Mouse (Mus musculus) erythroblast, embryonic 14.5 days (primary cell): ENCODE results near the gene Rptor. TPM values are rescaled to one million over a fixed set of nuclear protein-coding genes. Genes with fewer than 3 reads are reported as not detected.

Experiments
- H3K27me3 ChIP-seq: 2 replicates; pipeline ENCODE4 v1.6.1; 2012; ENCODE audit warnings: inconsistent platforms; ENCODE audit not compliant: control insufficient read depth
- H3K36me3 ChIP-seq: 2 replicates; pipeline ENCODE4 v1.6.1; 2012; ENCODE audit warnings: mild to moderate bottlenecking, inconsistent platforms; ENCODE audit not compliant: control insufficient read depth
- H3K4me1 ChIP-seq: 2 replicates; pipeline ENCODE4 v1.6.1; 2012; ENCODE audit warnings: inconsistent platforms; ENCODE audit not compliant: control insufficient read depth
- H3K4me3 ChIP-seq: replicated peaks from 2 replicates; pipeline ENCODE3; 2012; ENCODE audit warnings: moderate library complexity, mild to moderate bottlenecking, inconsistent platforms
- H3K9me3 ChIP-seq: 2 replicates; pipeline ENCODE4 v1.6.1; 2012; ENCODE audit warnings: low read length, inconsistent platforms, mixed read lengths; ENCODE audit not compliant: control insufficient read depth
- GATA1 ChIP-seq: IDR thresholded peaks from 2 replicates; pipeline ENCODE4 v1.6.1; 2012; ENCODE audit warnings: low read length, inconsistent platforms, mixed read lengths
- TAL1 ChIP-seq: IDR thresholded peaks from 3 replicates; pipeline ENCODE4 v1.6.1; 2012; ENCODE audit warnings: low read length, inconsistent platforms, mixed read lengths
- polyA plus RNA-seq: library from polyadenylated mRNA; stranded (reverse); fragments of >175 nt; gene quantifications from 2 replicates; pipeline ENCODE4 v1.2.3, GENCODE M21; 2012

Rptor gene
- polyA plus RNA-seq, 1 experiment, result 1.5 TPM

DNA sequence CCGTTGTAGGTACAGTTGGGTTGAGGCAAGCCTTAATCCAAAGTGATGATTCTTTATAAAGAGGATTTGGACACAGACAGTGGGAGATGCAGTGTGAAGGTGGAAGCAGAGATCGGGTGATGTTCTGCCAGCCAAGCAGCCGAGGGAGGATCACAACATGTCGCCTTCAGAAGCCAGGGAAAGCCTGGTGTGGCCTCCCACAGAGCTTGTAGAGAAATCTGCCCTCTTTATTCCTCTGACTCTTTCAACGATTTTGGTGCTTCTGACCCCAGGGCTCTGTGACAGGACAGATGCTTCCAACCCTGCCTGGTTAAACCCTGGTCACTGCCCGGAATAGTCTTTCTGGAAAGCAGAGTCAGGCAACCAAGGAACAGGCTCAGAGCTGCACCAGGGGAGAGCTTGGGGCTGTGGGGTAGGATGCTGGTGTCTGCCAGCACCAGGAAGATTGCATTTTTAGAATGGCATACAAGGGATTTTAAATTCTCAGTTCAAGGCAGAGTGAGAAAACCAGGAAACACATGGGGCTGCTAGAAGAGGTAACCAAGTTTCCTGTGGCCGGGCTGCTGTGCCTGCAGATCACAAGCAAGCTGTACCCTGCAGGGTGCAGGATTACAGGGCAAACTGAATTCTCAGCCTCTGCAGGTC lies 304.4 kb downstream of the Rptor start:
- no peaks in the 10 kb centered on the region for H3K9me3 ChIP-seq
- peaks cover 7% of the 10 kb centered on the region for H3K27me3 ChIP-seq
- TF ChIP-seq GATA1 (no peak), TAL1 (no peak)
- no peaks in the 10 kb centered on the region for H3K36me3 ChIP-seq
- no peak overlapping the region for H3K4me3 ChIP-seq
- peaks cover 3% of the 10 kb centered on the region for H3K4me1 ChIP-seq

DNA sequence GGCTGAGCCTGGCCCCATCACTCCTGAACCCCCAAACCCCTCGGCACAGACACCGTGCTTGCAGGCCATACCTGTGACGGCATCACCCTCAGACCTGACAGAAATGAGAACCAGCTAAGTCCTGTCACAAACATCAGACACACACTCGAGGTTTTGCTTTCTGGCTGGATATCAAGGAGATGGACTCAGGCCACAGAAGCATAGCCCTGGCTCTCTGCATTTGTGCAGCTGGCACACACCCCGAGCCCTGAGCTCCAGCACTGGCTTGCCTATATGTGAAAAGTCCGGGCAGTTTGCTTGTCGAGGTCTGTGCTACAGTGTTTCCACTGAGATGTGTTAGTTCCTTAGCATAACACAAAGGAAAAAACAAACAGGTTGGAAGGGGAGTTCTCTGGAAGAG lies 305.0 kb downstream of the Rptor start:
- Histone ChIP-seq H3K27me3 (peaks cover 7% of the 10 kb centered on the region), H3K4me1 (peaks cover 3% of the 10 kb centered on the region), H3K9me3 (no peaks in the 10 kb centered on the region), H3K4me3 (no peak overlapping the region), H3K36me3 (no peaks in the 10 kb centered on the region)
- TF ChIP-seq TAL1, result no peak
- no peak for TF ChIP-seq GATA1

- Histone ChIP-seq H3K27me3 (peaks cover 7% of the 10 kb centered on the region), H3K36me3 (no peaks in the 10 kb centered on the region), H3K4me1 (peaks cover 20% of the 10 kb centered on the region), H3K4me3 (no peak overlapping the region), H3K9me3 (no peaks in the 10 kb centered on the region)
- TF ChIP-seq GATA1 (no peak), TAL1 (no peak)
These were observed 306.7 kb downstream of the Rptor start for GRCm38 (mm10) chr11:119909436-119909835.

DNA sequence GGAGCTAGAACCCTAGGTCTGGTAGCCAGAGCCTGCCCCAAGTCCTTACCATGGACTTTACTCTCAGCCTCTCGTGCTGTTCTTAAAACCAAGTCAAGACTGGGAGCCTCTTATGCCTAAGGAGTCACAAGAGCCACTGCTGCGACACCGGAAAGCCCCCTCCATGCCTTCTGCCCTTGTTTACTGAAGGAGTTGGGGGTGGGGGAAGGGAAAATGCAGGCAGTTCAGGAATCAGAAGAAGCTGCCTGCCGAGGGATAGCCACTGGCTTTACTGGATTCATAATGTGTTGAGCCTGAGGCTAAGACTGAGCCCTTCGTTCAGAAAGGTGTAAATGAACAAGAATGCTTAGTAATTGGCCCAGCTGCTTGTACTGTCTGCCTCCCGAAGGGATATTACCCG lies 310.1 kb downstream of the Rptor start:
- Histone ChIP-seq H3K4me3 (peak overlapping the region; percentile 91), H3K27me3 (peaks cover 7% of the 10 kb centered on the region), H3K9me3 (no peaks in the 10 kb centered on the region), H3K36me3 (peaks cover 25% of the 10 kb centered on the region), H3K4me1 (peaks cover 38% of the 10 kb centered on the region)
- TF ChIP-seq GATA1, result no peak
- TF ChIP-seq TAL1, result no peak

GRCm38 (mm10) chr11:119913291-119913934 lies 310.7 kb downstream of the Rptor start, which contains the start of gene Chmp6:
Chmp6 (plus strand) TSS chr11:119913441.
- TF ChIP-seq GATA1 (no peak), TAL1 (no peak)
- Histone ChIP-seq H3K9me3 (no peaks in the 10 kb centered on the region), H3K27me3 (peaks cover 4% of the 10 kb centered on the region), H3K4me1 (peaks cover 38% of the 10 kb centered on the region), H3K36me3 (peaks cover 30% of the 10 kb centered on the region), H3K4me3 (peak within 1 kb of the TSS; percentile 91)

DNA sequence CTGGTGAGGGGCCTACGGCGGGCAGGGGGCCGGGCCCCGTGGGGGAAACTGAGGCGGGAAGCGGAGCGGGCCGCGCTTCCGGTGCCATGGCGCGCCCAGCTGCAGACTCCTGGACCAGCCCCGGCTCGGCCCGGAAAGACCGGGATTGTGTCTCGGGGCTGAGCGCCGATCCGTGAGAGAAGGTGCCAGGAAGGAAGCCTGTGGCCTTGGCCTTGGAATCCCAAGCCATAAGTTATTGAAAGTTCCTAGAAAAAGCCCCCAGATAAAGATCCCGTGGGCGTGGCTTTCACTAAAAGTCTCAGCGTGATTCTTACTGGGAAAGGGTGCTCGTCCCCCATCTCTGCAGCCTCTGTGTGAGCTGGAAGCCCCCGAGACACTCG lies 311.2 kb downstream of the Rptor start:
- H3K4me1 ChIP-seq, result peaks cover 38% of the 10 kb centered on the region
- peaks cover 1% of the 10 kb centered on the region; the same call in 1 of the 2 replicates for H3K27me3 ChIP-seq
- H3K36me3 ChIP-seq, result peaks cover 36% of the 10 kb centered on the region
- no peaks in the 10 kb centered on the region for H3K9me3 ChIP-seq
- TF ChIP-seq GATA1 (peak; percentile 24; the same call in 1 of the 2 replicates), TAL1 (no peak)
- peak overlapping the region; percentile 91 for H3K4me3 ChIP-seq

DNA sequence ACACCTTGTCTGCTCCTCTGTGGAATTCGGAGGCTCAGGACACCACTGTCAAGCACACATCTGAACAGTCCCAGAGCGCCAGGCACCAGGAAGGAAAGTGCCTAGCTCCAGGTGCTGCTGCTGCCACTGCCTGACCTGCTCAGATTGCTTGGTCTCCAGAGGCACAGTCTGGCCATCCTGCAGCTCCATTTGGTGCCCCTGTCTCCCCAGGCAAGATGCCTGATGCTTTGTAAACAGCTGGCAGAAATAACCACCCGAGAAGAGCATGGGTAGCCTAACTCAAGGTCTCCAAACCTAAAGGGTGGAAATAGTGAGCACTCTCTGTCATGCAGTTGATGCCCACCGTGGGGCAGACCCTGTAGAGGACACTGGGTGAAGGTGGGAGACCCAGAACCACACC lies 311.7 kb downstream of the Rptor start:
- TF ChIP-seq TAL1 (no peak), GATA1 (no peak)
- Histone ChIP-seq H3K9me3 (no peaks in the 10 kb centered on the region), H3K27me3 (no peaks in the 10 kb centered on the region), H3K4me3 (peak overlapping the region; percentile 91), H3K4me1 (peaks cover 38% of the 10 kb centered on the region), H3K36me3 (peaks cover 40% of the 10 kb centered on the region)

DNA sequence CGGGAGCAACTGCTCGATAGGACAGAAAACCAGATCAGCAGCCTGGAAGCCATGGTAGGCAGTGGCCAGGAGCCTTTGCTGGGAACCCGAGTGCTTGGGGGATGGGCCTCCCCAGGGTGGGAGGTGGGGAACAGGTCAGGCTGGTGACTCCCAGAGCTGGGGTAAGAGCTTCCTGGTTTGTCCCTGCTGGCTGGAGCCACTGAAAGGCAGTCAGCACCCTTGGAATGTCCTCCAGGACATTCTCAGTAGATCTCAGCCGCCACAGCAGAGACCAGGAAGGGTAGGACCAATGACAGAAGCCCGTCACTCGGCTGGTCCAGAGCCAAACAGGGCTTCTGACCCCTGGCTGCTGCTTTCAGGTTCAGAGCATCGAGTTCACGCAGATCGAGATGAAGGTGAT lies 313.0 kb downstream of the Rptor start:
- Histone ChIP-seq H3K4me3 (no peak overlapping the region), H3K4me1 (peaks cover 34% of the 10 kb centered on the region), H3K36me3 (peaks cover 49% of the 10 kb centered on the region), H3K27me3 (no peaks in the 10 kb centered on the region), H3K9me3 (no peaks in the 10 kb centered on the region)
- no peak for TF ChIP-seq TAL1
- TF ChIP-seq GATA1, result no peak

GRCm38 (mm10) chr11:119916102-119916790 lies 313.5 kb downstream of the Rptor start:
- no peak for TF ChIP-seq TAL1
- TF ChIP-seq GATA1, result no peak
- Histone ChIP-seq H3K9me3 (no peaks in the 10 kb centered on the region), H3K27me3 (no peaks in the 10 kb centered on the region), H3K4me1 (peaks cover 34% of the 10 kb centered on the region), H3K4me3 (no peak overlapping the region), H3K36me3 (peaks cover 49% of the 10 kb centered on the region)
